Mouse (Mus musculus) induced T-regulatory cell, adult 2 months (primary cell): ENCODE measurements around the gene Nos1.

Experiments
- DNase-seq: peaks from one replicate; pipeline ENCODE4 v3.0.0-alpha.2; 2012; ENCODE audit warnings: low read depth

The Nos1 gene

GRCm38 (mm10) chr5:117899361-117899760, 118.5 kb downstream of the Nos1 start:
- no peak for DNase-seq

GRCm38 (mm10) chr5:117900921-117901705, 120.3 kb downstream of the Nos1 start:
- no peak for DNase-seq

GRCm38 (mm10) chr5:117903534-117903933, 122.7 kb downstream of the Nos1 start:
- no peak for DNase-seq

- DNase-seq: no peak
Observed at GRCm38 (mm10) chr5:117905728-117906127, 124.9 kb downstream of the Nos1 start.

GRCm38 (mm10) chr5:117909524-117909923, 128.7 kb downstream of the Nos1 start:
- DNase-seq: no peak

- no peak for DNase-seq
Observed at GRCm38 (mm10) chr5:117916349-117916748, 135.5 kb downstream of the Nos1 start.

GRCm38 (mm10) chr5:117916906-117917305, 136.1 kb downstream of the Nos1 start:
- DNase-seq: peak; percentile 36

GRCm38 (mm10) chr5:117921786-117922528, 141.1 kb downstream of the Nos1 start:
- peak; percentile 63 for DNase-seq

- no peak for DNase-seq
Observed at GRCm38 (mm10) chr5:117923688-117924087, 142.9 kb downstream of the Nos1 start.

GRCm38 (mm10) chr5:117928553-117928952, 147.7 kb downstream of the Nos1 start:
- no peak for DNase-seq

- no peak for DNase-seq
Observed at GRCm38 (mm10) chr5:117932222-117932621, 151.4 kb downstream of the Nos1 start.

GRCm38 (mm10) chr5:117932862-117933261, 152.0 kb downstream of the Nos1 start:
- DNase-seq: peak; percentile 90

GRCm38 (mm10) chr5:117936346-117936745, 155.5 kb downstream of the Nos1 start:
- DNase-seq: no peak

- no peak for DNase-seq
Observed at GRCm38 (mm10) chr5:117937186-117937585, 156.4 kb downstream of the Nos1 start.

GRCm38 (mm10) chr5:117938182-117938581, 157.3 kb downstream of the Nos1 start:
- DNase-seq: peak; percentile 94

GRCm38 (mm10) chr5:117939402-117939801, 158.6 kb downstream of the Nos1 start:
- no peak for DNase-seq

- peak; percentile 44 for DNase-seq
Observed at GRCm38 (mm10) chr5:117941552-117941951, 160.7 kb downstream of the Nos1 start.

- peak; percentile 71 for DNase-seq
Observed at GRCm38 (mm10) chr5:117946605-117947004, 165.8 kb downstream of the Nos1 start.

- DNase-seq: no peak
Observed at GRCm38 (mm10) chr5:117949393-117949792, 168.6 kb downstream of the Nos1 start.

GRCm38 (mm10) chr5:117953893-117954292, 173.1 kb downstream of the Nos1 start:
- peak; percentile 47 for DNase-seq

GRCm38 (mm10) chr5:117954429-117954828, 173.6 kb downstream of the Nos1 start:
- no peak for DNase-seq

GRCm38 (mm10) chr5:117955675-117956420, 175.0 kb downstream of the Nos1 start:
- DNase-seq: peak; percentile 80

- DNase-seq: no peak
Observed at GRCm38 (mm10) chr5:117964750-117965149, 183.9 kb downstream of the Nos1 start.
